Mouse (Mus musculus): ENCODE results near the gene Mthfs.
"Not testable (repeated sequence)": the region's sequence is repeated elsewhere in the genome, so short reads cannot be mapped to it uniquely, and the experiment has no call there.

GRCm38 (mm10) chr9:89230897-89231497 lies 20.5 kb downstream of the Mthfs start:
- not testable (repeated sequence) for TF ChIP-seq CTCF (IDR thresholded peaks at IDR 0.05; ENCODE audit: extremely low read depth, insufficient read length, insufficient replicate concordance, low read depth, low read length); POLR2A (IDR thresholded peaks at IDR 0.05; ENCODE audit: low read depth, low read length)
